Mouse (Mus musculus): ENCODE measurements around the gene Zfp266. TPM values are rescaled to one million over a fixed set of nuclear protein-coding genes. Genes with fewer than 3 reads are reported as not detected.
A peak's percentile ranks its signal among the peaks of the same experiment; 100 is the strongest.

Gene Zfp266
- total and polyA plus RNA-seq, 2 experiments from 2014 or later: 54.8 to 96.3 TPM

GRCm38 (mm10) chr9:20489536-20489935 lies 31.7 kb downstream of the Zfp266 start:
- H3K4me1 ChIP-seq (ENCODE audit: insufficient read depth, low read length): peaks cover 4% of the 10 kb centered on the region; the same call in 1 of the 2 replicates
- no peaks in the 10 kb centered on the region for H3K27me3 ChIP-seq (ENCODE audit: insufficient read depth, low read length)
- H3K9me3 ChIP-seq (ENCODE audit: low read length): no peaks in the 10 kb centered on the region
- no peak for TF ChIP-seq CTCF (IDR thresholded peaks at IDR 0.05)
- no peak overlapping the region for H3K4me2 ChIP-seq (ENCODE audit: low read depth, low read length, poor library complexity, severe bottlenecking)
- 96% methylated on average over 5 of the region's 5 CpGs for WGBS
- H3K9ac ChIP-seq (replicated peaks; ENCODE audit: low read length, poor library complexity, severe bottlenecking): no peak overlapping the region
- H3K36me3 ChIP-seq (ENCODE audit: insufficient read depth, low read length): peaks cover 12% of the 10 kb centered on the region; the same call in 1 of the 2 replicates
- H3K4me3 ChIP-seq (ENCODE audit: low read depth, low read length): no peak overlapping the region
- no peak for DNase-seq (ENCODE audit: low spot score)
- ATAC-seq (ENCODE audit: low FRiP score): no peak
- H3K27ac ChIP-seq (ENCODE audit: low read depth, low read length): no peak overlapping the region

- 76% methylated on average over 5 of the region's 5 CpGs for WGBS
- Histone ChIP-seq H3K27me3 (ENCODE audit: insufficient read depth, low read length) (no peaks in the 10 kb centered on the region), H3K36me3 (ENCODE audit: insufficient read depth, low read length) (peaks cover 37% of the 10 kb centered on the region), H3K9me3 (ENCODE audit: low read length) (no peaks in the 10 kb centered on the region), H3K4me1 (ENCODE audit: insufficient read depth, low read length) (no peaks in the 10 kb centered on the region), H3K4me3 (ENCODE audit: low read depth, low read length) (no peak overlapping the region), H3K4me2 (ENCODE audit: low read depth, low read length, poor library complexity, severe bottlenecking) (no peak overlapping the region), H3K27ac (ENCODE audit: low read depth, low read length) (no peak overlapping the region), H3K9ac (replicated peaks; ENCODE audit: low read length, poor library complexity, severe bottlenecking) (no peak overlapping the region)
- no peak for ATAC-seq (ENCODE audit: low FRiP score)
- no peak for DNase-seq (ENCODE audit: low spot score)
- TF ChIP-seq CTCF (IDR thresholded peaks at IDR 0.05): no peak
Observed at GRCm38 (mm10) chr9:20479396-20479795, 41.8 kb downstream of the Zfp266 start.

GRCm38 (mm10) chr9:20476632-20477031 lies 44.6 kb downstream of the Zfp266 start:
- no peaks in the 10 kb centered on the region for H3K4me1 ChIP-seq (ENCODE audit: insufficient read depth, low read length)
- no peak overlapping the region for H3K9ac ChIP-seq (replicated peaks; ENCODE audit: low read length, poor library complexity, severe bottlenecking)
- no peak overlapping the region for H3K4me3 ChIP-seq (ENCODE audit: low read depth, low read length)
- ATAC-seq (ENCODE audit: low FRiP score) (no peak), DNase-seq (ENCODE audit: low spot score) (no peak)
- 100% methylated on average over 1 of the region's 1 CpGs for WGBS
- H3K36me3 ChIP-seq (ENCODE audit: insufficient read depth, low read length): peaks cover 53% of the 10 kb centered on the region
- no peaks in the 10 kb centered on the region for H3K9me3 ChIP-seq (ENCODE audit: low read length)
- no peak for TF ChIP-seq CTCF (IDR thresholded peaks at IDR 0.05)
- H3K27ac ChIP-seq (ENCODE audit: low read depth, low read length): no peak overlapping the region
- no peaks in the 10 kb centered on the region for H3K27me3 ChIP-seq (ENCODE audit: insufficient read depth, low read length)
- H3K4me2 ChIP-seq (ENCODE audit: low read depth, low read length, poor library complexity, severe bottlenecking): no peak overlapping the region

- Histone ChIP-seq H3K9ac (replicated peaks; ENCODE audit: low read length, poor library complexity, severe bottlenecking) (no peak overlapping the region), H3K27ac (ENCODE audit: low read depth, low read length) (no peak overlapping the region), H3K9me3 (ENCODE audit: low read length) (no peaks in the 10 kb centered on the region), H3K27me3 (ENCODE audit: insufficient read depth, low read length) (no peaks in the 10 kb centered on the region), H3K4me3 (ENCODE audit: low read depth, low read length) (no peak overlapping the region), H3K36me3 (ENCODE audit: insufficient read depth, low read length) (peaks cover 29% of the 10 kb centered on the region), H3K4me2 (ENCODE audit: low read depth, low read length, poor library complexity, severe bottlenecking) (no peak overlapping the region), H3K4me1 (ENCODE audit: insufficient read depth, low read length) (no peaks in the 10 kb centered on the region)
- WGBS: 55% methylated on average over 7 of the region's 7 CpGs
- peak; percentile 75; the same call in 1 of the 2 replicates for ATAC-seq (ENCODE audit: low FRiP score)
- peak; percentile 89 for TF ChIP-seq CTCF (IDR thresholded peaks at IDR 0.05)
- DNase-seq (ENCODE audit: low spot score): peak; percentile 86
Observed at GRCm38 (mm10) chr9:20466761-20467442, 54.3 kb downstream of the Zfp266 start.

GRCm38 (mm10) chr9:20459377-20460317 lies 61.6 kb downstream of the Zfp266 start, which contains the start of gene Zfp26:
Gene Zfp26, minus strand, starts transcription at chr9:20460162.
- Histone ChIP-seq H3K27me3 (ENCODE audit: insufficient read depth, low read length) (no peaks in the 10 kb centered on the region), H3K4me1 (ENCODE audit: insufficient read depth, low read length) (0 out of 2 replicates have a peak, but pooled peaks cover 6% of the 10 kb centered on the region), H3K27ac (ENCODE audit: low read depth, low read length) (peak within 1 kb of the TSS; percentile 82), H3K9ac (replicated peaks; ENCODE audit: low read length, poor library complexity, severe bottlenecking) (peak within 1 kb of the TSS; percentile 88), H3K36me3 (ENCODE audit: insufficient read depth, low read length) (peaks cover 13% of the 10 kb centered on the region; the same call in 1 of the 2 replicates), H3K4me2 (ENCODE audit: low read depth, low read length, poor library complexity, severe bottlenecking) (peak within 1 kb of the TSS; percentile 89), H3K4me3 (ENCODE audit: low read depth, low read length) (peak within 1 kb of the TSS; percentile 76), H3K9me3 (ENCODE audit: low read length) (no peaks in the 10 kb centered on the region)
- DNase-seq (ENCODE audit: low spot score): peak; percentile 84
- WGBS: under 1% methylated on average over 48 of the region's 48 CpGs
- ATAC-seq (ENCODE audit: low FRiP score): peak; percentile 89
- TF ChIP-seq CTCF (IDR thresholded peaks at IDR 0.05): no peak
